ENCODE assay signal across 10 mouse cellular contexts in the genomic region with DNA sequence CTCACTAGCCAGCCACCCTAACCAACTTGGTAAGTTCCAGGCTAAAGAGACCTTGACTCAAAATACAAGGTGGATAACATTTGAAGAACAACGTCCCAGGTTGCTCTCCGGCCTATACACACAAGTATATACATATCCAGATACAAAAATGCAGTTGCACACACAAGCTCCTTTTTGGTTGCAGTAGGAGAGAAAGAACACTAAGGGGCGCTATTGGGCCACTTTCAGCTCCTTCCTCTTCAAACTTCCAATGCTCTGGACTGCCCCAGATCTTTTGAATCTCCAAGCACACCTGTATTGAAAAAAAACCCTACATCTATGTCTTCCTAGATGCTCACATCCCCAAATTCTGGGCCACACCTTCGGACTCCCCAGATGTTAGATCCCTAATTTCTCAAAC.
DNase-seq lines count a peak whose midpoint lies in the region; ATAC-seq lines count a peak whose summit lies in the region.
"Had no signal": no experiment of that assay in that cellular context is flagged by ENCODE, and none has a peak within 500 bp of the region (broad histone marks: within the 10 kb centered on the region; RNA-seq: fewer than 3 reads in every experiment).

No protein-coding gene starts in this region.

- H3K27me3 ChIP-seq in embryonic facial prominence, embryonic 10.5 days (replicated peaks; ENCODE audit: low read depth, poor library complexity, severe bottlenecking): 0 out of 2 replicates have a peak, but pooled peaks cover 5% of the 10 kb centered on the region
- H3K27me3 ChIP-seq: embryonic facial prominence, embryonic 12.5 days had no signal

- WGBS in embryonic facial prominence, embryonic 10.5 days: 29% methylated on average over 4 of the region's 4 CpGs

- H3K27ac ChIP-seq in embryonic facial prominence, embryonic 10.5 days (replicated peaks): no peak overlapping the region
- H3K27ac ChIP-seq: embryonic facial prominence, embryonic 12.5 days; lung, embryonic 15.5 days had no signal

- peak; percentile 29 to 46 for DNase-seq in kidney, postnatal 36 days
- no peak for DNase-seq in kidney, adult 8-10 months
- DNase-seq in brain, adult 2 months (ENCODE audit: low read depth, low spot score): peak; percentile 76
- peak; percentile 54 for DNase-seq in embryonic facial prominence, embryonic 10.5 days (ENCODE audit: low spot score)
- DNase-seq in kidney, postnatal 4 days: peak; percentile 29 to 55
- DNase-seq in mesoderm, embryonic 11.5 days (ENCODE audit: low read depth, low spot score): peak; percentile 74
- no peak for DNase-seq in urinary bladder, adult 2 months (ENCODE audit: low spot score)

- H3K9me3 ChIP-seq in embryonic facial prominence, embryonic 10.5 days: no peaks in the 10 kb centered on the region
- H3K9me3 ChIP-seq: embryonic facial prominence, embryonic 12.5 days; lung, embryonic 15.5 days had no signal

- ATAC-seq in erythroblast, adult 5-6 weeks (replicated peaks; ENCODE audit: low FRiP score, poor library complexity, severe bottlenecking): no peak

- H3K4me1 ChIP-seq in embryonic facial prominence, embryonic 10.5 days: peaks cover 15% of the 10 kb centered on the region
- H3K4me1 ChIP-seq: embryonic facial prominence, embryonic 12.5 days; lung, embryonic 15.5 days had no signal

- no peak overlapping the region for H3K4me3 ChIP-seq in embryonic facial prominence, embryonic 10.5 days
- H3K4me3 ChIP-seq: embryonic facial prominence, embryonic 12.5 days; lung, embryonic 15.5 days had no signal

- H3K36me3 ChIP-seq in embryonic facial prominence, embryonic 10.5 days (replicated peaks): no peaks in the 10 kb centered on the region
- H3K36me3 ChIP-seq: embryonic facial prominence, embryonic 12.5 days; lung, embryonic 15.5 days had no signal

Comparison
In these comparisons a context has a peak if more than half of its experiments do, and no peak if none do; other contexts are left out.
1. DNase-seq: peak in kidney, postnatal 36 days (2 of 2), brain, adult 2 months (single experiment), embryonic facial prominence, embryonic 10.5 days (single experiment), kidney, postnatal 4 days (2 of 2) and mesoderm, embryonic 11.5 days (single experiment); none in kidney, adult 8-10 months (0 of 2) and urinary bladder, adult 2 months (single experiment).